Mouse (Mus musculus) heart, postnatal 4 days (tissue): ENCODE measurements around the gene Hist1h4a. TPM values are rescaled to one million over a fixed set of nuclear protein-coding genes. Genes with fewer than 3 reads are reported as not detected.
"Not testable (repeated sequence)": the region's sequence is repeated elsewhere in the genome, so short reads cannot be mapped to it uniquely, and the experiment has no call there.

ENCODE experiments used
- DNase-seq: peaks from one replicate; pipeline ENCODE4 v3.0.0; 2021
- total RNA-seq, 2 experiments: library from RNA; stranded (reverse); gene quantifications; 2 replicates each; pipeline ENCODE4 v1.2.3; 2021

Gene Hist1h4a
- total RNA-seq, 2 experiments from 2014 or later, result 433 to 442 TPM

DNA sequence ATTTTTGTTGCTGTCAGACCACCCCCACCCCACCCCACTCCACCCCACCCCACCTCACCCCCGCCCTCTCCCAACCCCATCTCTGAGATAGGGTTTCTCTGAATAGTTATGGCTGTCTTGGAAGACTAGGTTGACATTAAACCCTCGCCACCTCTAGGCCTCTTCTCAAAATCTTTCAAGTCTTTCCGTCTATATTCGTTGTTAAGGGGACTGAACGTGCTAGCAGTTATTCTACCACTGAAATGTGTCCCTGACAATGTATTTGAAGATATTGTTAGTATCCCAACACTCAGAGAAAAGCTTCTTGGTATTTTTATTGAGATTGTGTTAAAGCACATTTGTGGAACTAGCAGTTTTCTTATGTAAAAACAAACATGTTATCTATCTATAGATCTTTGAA lies 20.1 kb downstream of the Hist1h4a start:
- DNase-seq, result no peak

DNA sequence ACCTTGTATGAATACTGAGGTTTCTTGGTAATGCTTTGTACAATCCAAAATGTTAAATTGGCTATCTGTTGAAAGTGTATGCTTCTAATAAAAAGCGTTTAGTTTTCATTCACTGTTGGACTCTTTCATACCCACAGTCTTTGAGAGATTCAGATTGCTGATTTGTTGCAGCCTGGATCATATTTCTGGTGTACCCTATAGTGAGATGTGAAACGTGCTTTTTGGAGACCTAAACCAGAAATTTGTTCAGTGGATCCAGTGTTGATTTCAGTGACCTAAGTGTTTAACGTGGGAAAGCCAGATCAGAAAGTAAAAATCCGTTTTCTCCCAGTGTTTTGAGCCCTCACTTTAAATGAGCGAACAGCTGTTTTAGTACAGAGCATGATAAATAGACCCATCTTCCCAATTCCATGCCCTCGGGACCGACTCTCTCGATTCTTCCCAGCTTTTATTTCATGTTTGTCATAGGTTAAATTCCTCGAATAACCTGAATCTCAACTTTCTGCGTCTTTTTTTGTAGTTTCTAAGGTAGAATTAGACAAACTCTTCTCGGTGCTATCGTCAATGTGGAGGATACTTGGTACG lies 20.7 kb downstream of the Hist1h4a start:
- no peak for DNase-seq

DNA sequence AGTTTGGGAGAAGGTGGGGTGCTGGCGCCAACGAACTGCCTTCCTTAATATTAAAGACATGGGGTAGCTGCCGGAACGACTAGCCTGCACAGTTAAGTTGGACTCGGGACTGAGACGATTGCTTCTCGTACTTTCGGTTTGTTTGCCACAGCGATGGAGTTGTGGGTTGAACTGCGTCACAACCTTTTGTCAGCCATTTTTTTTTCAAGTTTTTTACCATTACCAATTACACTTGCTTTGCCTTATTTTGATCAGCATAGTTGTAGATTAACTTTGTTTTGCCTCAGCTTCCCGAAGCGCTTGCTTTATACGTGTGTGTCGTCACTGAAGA lies 21.1 kb downstream of the Hist1h4a start:
- no peak for DNase-seq

DNA sequence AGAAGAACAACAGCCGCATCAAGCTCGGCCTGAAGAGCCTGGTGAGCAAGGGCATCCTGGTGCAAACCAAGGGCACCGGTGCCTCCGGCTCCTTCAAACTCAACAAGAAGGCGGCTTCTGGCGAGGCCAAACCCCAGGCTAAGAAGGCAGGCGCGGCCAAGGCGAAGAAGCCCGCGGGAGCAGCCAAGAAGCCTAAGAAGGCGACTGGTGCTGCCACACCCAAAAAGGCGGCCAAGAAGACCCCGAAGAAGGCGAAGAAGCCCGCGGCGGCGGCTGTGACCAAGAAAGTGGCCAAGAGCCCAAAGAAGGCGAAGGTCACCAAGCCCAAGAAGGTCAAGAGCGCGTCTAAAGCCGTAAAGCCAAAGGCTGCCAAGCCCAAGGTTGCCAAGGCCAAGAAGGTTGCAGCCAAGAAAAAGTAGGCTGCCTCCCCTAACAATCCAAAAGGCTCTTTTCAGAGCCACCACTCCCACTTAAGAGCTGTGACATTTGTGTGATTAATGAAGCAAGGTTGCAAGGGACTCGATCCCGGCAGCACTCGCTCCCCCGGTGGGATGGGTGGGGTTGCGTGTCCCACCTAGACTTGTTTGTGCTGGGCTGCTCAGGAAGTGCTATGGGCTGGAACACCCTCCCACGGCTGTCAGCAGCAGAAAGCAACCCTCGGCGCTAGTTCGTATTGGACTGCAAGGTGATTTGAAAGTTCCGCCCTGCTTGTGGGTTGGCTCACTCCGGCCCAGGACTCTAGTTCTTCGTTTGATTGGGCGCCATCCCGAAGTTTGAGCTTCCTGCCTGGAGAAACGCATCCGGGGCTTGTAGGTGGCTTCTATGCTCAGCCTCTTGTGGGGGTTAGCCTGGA lies 21.7 kb downstream of the Hist1h4a start:
- peak; percentile 92 for DNase-seq

- peak; percentile 93 for DNase-seq
Observed at GRCm38 (mm10) chr13:23738677-23739068, 22.4 kb downstream of the Hist1h4a start, which contains the start of gene Hist1h1c. Gene Hist1h1c (plus strand): TSS chr13:23738808.

DNA sequence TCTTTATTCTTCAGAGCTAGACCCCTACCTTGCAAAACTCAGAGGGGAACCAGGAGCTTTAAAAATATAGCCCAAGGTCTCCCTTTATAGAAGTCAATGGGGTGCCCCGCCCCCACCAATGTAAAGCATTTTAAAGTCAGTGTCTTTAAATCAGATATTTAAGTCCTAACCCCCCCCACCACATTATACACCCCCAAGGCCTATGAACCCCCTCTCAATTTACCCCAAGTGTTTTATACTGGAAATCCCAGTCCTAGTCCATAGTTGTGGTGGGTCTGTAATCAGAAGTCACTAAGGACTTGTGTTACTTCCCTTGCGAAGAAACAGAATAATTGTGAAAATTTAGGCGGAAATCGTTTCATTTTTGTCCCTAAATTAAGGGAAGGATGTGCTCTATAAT lies 23.0 kb downstream of the Hist1h4a start:
- DNase-seq, result no peak

DNA sequence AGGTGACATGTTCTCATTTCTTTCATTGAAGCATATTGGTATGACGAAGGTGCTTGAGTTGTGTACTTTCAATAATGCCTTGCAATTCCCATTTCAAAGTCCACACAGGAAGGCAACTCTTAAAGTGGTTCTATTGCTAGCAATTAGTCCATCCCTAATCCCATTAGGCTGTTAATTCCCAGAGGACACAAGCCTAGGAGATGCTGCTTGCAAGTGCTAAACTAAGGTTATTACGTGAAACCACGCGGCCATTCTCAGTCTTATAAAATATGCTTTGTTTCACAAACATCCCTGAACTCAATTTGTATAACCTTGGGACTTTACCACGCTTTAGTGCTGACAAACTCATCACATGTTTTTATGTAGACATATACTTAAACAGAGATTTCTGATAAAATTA lies 23.9 kb downstream of the Hist1h4a start:
- no peak for DNase-seq

DNA sequence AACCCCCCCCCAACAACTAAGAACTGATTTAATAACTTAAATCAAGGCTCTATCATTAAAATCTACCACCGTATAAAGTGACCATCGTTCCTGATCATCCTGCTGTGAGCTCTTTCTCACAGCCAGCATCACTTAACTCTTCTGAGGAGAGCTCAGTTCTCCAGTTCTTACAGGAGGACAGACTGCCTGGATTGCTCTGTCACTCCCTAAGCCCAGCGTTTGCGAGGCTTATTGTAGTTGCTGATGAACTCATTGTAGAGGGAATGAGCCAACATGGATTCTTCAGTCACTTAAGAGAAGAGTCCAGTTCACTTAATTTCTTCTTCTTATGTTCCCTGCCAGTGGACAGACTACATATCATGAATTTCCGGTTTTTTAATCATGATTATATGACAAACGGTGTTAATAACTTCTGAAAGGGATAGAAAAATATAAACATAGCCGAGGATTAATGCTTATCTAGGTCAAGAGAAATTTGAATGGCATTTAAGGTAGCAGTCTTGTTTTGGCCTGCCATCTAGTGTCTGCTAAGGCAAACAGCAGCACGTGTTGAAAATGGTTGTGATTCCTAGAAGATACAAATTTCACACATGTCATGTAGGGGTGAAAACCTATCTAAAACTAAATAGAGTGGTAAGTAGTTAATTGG lies 28.8 kb downstream of the Hist1h4a start:
- peak; percentile 42 for DNase-seq

DNA sequence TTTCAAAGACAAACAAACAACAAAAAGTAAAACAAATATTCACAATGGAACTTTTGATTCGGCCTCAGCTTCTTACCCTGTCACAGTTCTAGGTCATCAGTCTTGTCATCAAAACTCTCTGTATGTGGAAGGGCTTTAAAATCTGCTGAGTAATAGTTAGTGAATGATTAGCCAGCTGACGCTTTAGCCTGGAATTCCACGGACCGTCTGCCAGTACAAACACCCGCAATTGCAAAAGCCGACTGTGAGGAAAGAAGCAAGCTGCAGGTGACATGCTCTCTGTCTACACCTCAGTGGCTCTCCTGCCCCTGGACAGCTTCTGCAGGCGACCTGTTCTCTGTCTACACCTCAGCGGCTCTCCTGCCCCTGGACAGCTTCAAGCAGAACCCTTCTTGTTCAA lies 30.6 kb downstream of the Hist1h4a start:
- peak; percentile 25 for DNase-seq

DNA sequence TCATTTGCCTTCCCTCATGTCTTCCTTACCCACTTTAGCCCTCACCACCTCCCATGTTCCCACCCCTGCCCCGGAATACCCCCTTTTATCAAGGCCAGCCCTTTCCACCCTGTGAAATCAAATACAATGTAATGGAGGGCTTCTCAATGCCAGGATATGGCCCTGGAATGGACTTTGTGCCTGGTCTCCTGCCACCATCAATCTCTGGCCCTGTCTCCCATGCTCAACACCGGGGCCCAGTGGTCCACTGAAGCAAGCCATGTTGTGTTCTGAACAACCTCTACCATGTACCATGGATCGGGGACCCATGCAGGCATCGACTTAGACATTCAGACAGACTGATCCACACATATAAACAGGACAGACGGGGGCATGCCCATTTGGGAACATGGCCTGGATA lies 31.3 kb downstream of the Hist1h4a start:
- DNase-seq, result peak; percentile 1

- no peak for DNase-seq
Observed at GRCm38 (mm10) chr13:23729192-23729525, 31.9 kb downstream of the Hist1h4a start.

DNA sequence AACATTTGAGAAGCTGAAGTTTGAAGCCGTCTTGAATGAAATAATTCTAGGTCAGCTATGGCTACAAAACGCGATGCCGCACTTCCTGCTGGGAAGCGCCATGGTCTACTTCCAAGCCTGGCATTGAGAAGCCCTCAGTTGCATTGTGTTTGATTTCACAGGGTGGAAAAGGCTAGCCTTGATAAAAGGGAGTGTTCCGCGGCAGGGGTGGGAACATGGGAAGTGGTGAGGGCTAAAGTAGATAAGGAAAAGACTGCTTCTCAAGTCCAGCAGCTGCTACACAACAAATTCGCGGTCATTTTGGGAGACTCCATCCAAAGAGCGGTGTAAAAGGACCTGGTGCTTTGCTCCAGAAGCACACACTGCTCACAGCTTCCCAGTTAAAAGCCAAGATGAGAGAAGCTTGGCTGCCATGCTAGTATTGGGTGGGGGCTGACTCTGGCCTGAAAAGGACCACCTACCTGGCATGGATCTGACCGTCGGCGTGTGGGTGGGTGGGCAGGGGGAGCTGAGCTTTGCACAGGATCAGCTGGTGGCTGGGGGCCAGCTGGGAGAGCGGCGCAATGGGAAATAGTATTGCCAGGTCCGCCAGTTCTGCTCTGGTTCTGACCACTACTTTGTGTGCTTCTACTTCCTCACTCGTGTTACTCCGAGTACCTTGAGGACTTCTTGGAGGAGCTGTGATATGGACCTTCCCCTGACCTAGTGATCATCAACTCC lies 32.4 kb downstream of the Hist1h4a start:
- peak; percentile 4 for DNase-seq

- DNase-seq, result peak; percentile 2
Observed at GRCm38 (mm10) chr13:23725213-23725612, 35.8 kb downstream of the Hist1h4a start.

DNA sequence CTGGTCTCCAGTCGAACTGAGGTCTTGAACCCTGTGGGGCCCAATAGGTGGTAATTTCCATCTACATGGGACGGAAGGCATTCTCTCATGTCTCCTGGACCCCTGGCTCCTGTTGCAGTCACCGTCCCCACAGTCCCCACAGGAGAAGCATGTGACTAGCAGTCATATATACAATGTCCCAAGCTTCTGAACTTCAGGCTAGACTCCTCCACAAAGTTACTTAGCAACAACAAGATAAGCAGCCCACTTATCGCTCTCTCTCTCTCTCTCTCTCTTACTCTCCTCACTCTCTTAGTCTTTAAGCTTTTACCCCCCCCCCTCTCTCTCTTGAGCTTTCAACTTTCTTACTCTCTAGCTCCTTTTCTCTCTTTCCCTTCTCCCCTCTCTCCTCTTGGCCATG lies 36.8 kb downstream of the Hist1h4a start:
- DNase-seq, result peak; percentile 2

- DNase-seq, result not testable (repeated sequence)
Observed at GRCm38 (mm10) chr13:23717593-23718245, 43.3 kb downstream of the Hist1h4a start.

GRCm38 (mm10) chr13:23717176-23717575 lies 43.9 kb downstream of the Hist1h4a start:
- no peak for DNase-seq

DNA sequence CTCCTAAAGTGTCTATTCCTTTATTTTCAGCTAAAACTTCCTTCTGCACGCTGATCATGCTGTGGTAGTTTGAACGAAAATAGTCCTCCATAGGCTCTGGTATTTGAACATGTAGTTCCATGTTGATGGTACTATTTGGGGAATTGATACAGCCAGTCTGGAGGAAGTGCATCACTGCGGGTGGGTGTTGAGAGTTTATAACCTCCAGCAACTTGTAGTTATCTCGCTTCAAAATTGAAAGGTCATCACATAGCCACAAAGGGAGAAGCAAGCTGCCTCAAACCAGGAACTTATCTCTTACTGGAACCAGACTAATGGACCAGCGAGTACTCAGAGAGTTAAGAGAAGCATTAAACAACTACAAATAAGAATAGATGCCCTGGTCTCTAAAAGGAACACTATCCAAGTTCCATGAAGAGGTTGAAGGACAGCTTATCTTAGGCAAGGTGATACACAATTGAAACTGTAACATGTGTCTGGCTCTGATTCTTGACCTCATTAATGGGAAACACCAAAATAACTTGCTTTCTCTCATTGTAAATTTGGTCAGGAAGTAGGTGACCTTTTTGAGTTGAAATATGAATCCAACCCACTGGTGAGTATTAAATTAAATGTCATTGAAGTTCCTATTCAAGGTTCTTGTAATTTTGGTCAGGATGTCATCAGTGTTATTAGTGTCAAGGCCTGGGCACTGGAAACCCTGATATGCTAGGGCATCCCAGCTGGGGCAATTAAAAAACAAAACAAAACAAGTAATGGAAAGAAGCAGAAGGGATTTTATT lies 44.6 kb downstream of the Hist1h4a start:
- no peak for DNase-seq
